Mouse (Mus musculus): ENCODE measurements around the gene Cnn3. TPM values are rescaled to one million over a fixed set of nuclear protein-coding genes. Genes with fewer than 3 reads are reported as not detected.

Gene Cnn3
- polyA plus RNA-seq, 1 experiment = not detected

DNA sequence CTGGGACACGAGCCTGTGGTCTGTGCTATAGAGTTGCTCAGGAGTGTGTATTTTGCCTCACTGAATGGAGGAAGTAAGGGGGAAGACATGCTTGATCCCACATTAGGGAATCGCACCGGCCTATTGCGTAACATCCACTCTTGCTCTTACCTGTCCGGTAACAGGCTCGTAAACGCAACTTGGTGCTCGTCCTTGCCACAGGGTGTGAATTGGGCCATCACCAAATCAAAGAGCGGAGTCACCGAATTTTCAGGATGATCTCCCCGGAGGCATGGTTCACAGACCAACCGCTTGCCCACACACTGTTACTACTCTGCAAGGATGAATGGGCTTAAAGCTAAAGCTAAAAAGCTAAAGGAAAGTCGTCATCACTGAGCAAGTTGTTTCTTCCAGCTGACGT lies 81.4 kb downstream of the Cnn3 start:
- 97% methylated on average over 14 of the region's 14 CpGs for WGBS
- Histone ChIP-seq H3K27ac (ENCODE audit: insufficient read depth, low read depth, low read length) (no peak overlapping the region), H3K4me3 (ENCODE audit: insufficient read depth, low read depth, low read length) (no peak overlapping the region), H3K4me1 (ENCODE audit: control insufficient read depth, insufficient read depth, low read length) (peaks cover 3% of the 10 kb centered on the region; the same call in 1 of the 2 replicates)
- no peak for TF ChIP-seq POLR2A (IDR thresholded peaks at IDR 0.05; ENCODE audit: insufficient read depth, low read depth, low read length)
- TF ChIP-seq CTCF (IDR thresholded peaks at IDR 0.05; ENCODE audit: insufficient read depth, low read depth, low read length) = no peak

Other genes starting within 250 kb of the Cnn3 start
- not detected in 2 replicates for gene Tmem56, start 143.4 kb upstream of the Cnn3 start, polyA plus RNA-seq (2012; ENCODE audit: insufficient read depth, insufficient read length, low replicate concordance, missing spikeins)
- gene Alg14, start 134.7 kb upstream of the Cnn3 start, polyA plus RNA-seq (2012; ENCODE audit: insufficient read depth, insufficient read length, low replicate concordance, missing spikeins) = not detected in 2 replicates
- gene Slc44a3, start 105.9 kb downstream of the Cnn3 start, polyA plus RNA-seq (2012; ENCODE audit: insufficient read depth, insufficient read length, low replicate concordance, missing spikeins) = not detected in 2 replicates
- gene 4930432M17Rik, start 244.3 kb downstream of the Cnn3 start, polyA plus RNA-seq (2012; ENCODE audit: insufficient read depth, insufficient read length, low replicate concordance, missing spikeins) = not detected in 2 replicates

All from olfactory bulb, adult 2 months (tissue).